Mouse (Mus musculus) lung, postnatal 0 days (tissue): Measurements from ENCODE around the gene Musk.

ENCODE experiments used
- CTCF ChIP-seq: IDR thresholded peaks from 2 replicates; pipeline ENCODE4 v1.5.1; 2016; ENCODE audit warnings: antibody characterized with exemption, mild to moderate bottlenecking
- EP300 ChIP-seq: IDR thresholded peaks from 2 replicates; pipeline ENCODE4 v1.6.1; 2016; ENCODE audit warnings: antibody characterized with exemption, mild to moderate bottlenecking, control low read depth

DNA sequence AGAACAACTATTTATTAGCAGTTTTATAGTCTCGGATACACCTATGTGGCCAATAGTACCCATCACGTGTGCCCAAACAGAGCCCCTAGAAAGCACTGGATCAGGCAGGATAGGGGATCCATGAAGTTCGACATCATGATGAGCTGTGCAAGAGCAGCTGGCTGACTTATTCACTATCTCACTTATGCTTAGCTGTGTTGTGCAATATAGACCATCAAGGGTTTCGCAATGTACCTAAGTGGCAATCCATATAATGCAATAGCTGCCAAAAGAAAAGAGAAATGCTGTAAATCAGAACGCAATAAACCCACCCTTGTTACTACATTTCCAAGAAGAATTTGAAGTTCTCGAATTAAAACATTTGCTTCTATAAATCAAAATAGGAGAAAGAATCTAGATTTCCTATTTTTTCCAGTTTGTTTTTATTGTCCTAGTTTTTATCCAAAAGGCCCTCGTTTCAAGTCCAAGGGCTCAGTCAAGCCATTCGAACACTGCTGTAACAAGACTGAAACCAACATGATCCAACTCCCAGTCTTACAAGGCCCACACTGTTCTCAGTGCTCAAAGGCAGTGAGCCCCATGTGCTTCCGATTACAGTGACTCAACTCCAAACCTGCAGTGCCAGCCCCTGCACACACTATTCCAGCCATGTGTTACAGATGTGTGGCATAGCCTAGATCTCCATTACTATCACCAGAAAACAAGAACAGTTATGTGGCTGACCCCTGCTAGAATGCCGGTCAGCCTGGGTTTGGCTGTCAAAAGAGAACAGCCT, 45.3 kb downstream of the Musk start:
- no peak for TF ChIP-seq CTCF
- TF ChIP-seq EP300, result peak; percentile 91
